Mouse (Mus musculus) lung, postnatal 0 days (tissue): ENCODE measurements around the gene Fcer1g. TPM values are rescaled to one million over a fixed set of nuclear protein-coding genes. Genes with fewer than 3 reads are reported as not detected.
"Not testable (repeated sequence)": the region's sequence is repeated elsewhere in the genome, so short reads cannot be mapped to it uniquely, and the experiment has no call there.

Source experiments
- ATAC-seq: fragments of 200-750 bp; cut with Nextera tagmentation; 2 replicates; pipeline ENCODE4 v1.8.0; 2017; ENCODE audit warnings: moderate library complexity
- DNase-seq: peaks from one replicate; pipeline ENCODE4 v3.0.0-alpha.2; 2016; ENCODE audit warnings: low spot score
- H3K27ac ChIP-seq: fragments of 300-500 bp; sonication (generic); 2 replicates; pipeline ENCODE4 v1.5.1; 2014; ENCODE audit warnings: antibody characterized with exemption, mild to moderate bottlenecking, low read length, mixed read lengths
- H3K27me3 ChIP-seq: fragments of 300-500 bp; sonication (generic); replicated peaks from 2 replicates; pipeline ENCODE4 v1.6.1; 2014; ENCODE audit warnings: low read length, mixed read lengths; ENCODE audit not compliant: insufficient read depth
- H3K36me3 ChIP-seq: fragments of 300-500 bp; sonication (generic); 2 replicates; pipeline ENCODE4 v1.6.1; 2014; ENCODE audit warnings: low read length, mixed read lengths; ENCODE audit not compliant: insufficient read depth
- H3K4me1 ChIP-seq: fragments of 300-500 bp; sonication (generic); 2 replicates; pipeline ENCODE4 v1.6.1; 2014; ENCODE audit warnings: antibody characterized with exemption, low read depth, low read length, mixed read lengths; ENCODE audit not compliant: insufficient read depth
- H3K4me2 ChIP-seq: fragments of 300-500 bp; sonication (generic); replicated peaks from 2 replicates; pipeline ENCODE4 v1.6.1; 2014; ENCODE audit warnings: low read depth, mild to moderate bottlenecking, low read length, moderate library complexity, mixed read lengths
- H3K4me3 ChIP-seq: fragments of 300-500 bp; sonication (generic); 2 replicates; pipeline ENCODE4 v1.5.1; 2014; ENCODE audit warnings: low read depth, low read length
- H3K9ac ChIP-seq: fragments of 300-500 bp; sonication (generic); replicated peaks from 2 replicates; pipeline ENCODE4 v1.6.1; 2014; ENCODE audit warnings: low read depth, mild to moderate bottlenecking
- H3K9me3 ChIP-seq: fragments of 300-500 bp; sonication (generic); 2 replicates; pipeline ENCODE4 v1.6.1; 2016; ENCODE audit warnings: low read length, mixed read lengths
- CTCF ChIP-seq: IDR thresholded peaks from 2 replicates; pipeline ENCODE4 v1.5.1; 2016; ENCODE audit warnings: antibody characterized with exemption, mild to moderate bottlenecking
- EP300 ChIP-seq: IDR thresholded peaks from 2 replicates; pipeline ENCODE4 v1.6.1; 2016; ENCODE audit warnings: antibody characterized with exemption, mild to moderate bottlenecking, control low read depth
- WGBS: fragments of 180-500 bp; shearing (Covaris S2); extraction: QIAGEN DNeasy Blood & Tissue Kit; methylation state at CpG from one replicate; pipeline ENCODE4 v1.1.7; 2014; 5-methylcytosine and 5-hydroxymethylcytosine counted together
- polyA plus RNA-seq: library from polyadenylated mRNA; unstranded; fragments of >200 nt; fragmentation: Nextera tagmentation; extraction: Ambion mirVana; gene quantifications from 2 replicates; pipeline ENCODE4 v1.2.1, GENCODE M21; 2015

The Fcer1g gene
- polyA plus RNA-seq, 1 experiment from 2014 or later, result 130 TPM

- Histone ChIP-seq H3K9ac (no peak overlapping the region), H3K4me1 (peaks cover 20% of the 10 kb centered on the region; the same call in 1 of the 2 replicates), H3K27ac (peak overlapping the region; percentile 94), H3K27me3 (no peaks in the 10 kb centered on the region), H3K36me3 (no peaks in the 10 kb centered on the region), H3K4me2 (peak overlapping the region; percentile 70), H3K9me3 (no peaks in the 10 kb centered on the region), H3K4me3 (no peak overlapping the region)
- WGBS, result 21% methylated on average over 4 of the region's 4 CpGs
- DNase-seq, result no peak
- ATAC-seq, result no peak
- TF ChIP-seq EP300 (no peak), CTCF (no peak)
Measured at GRCm38 (mm10) chr1:171247916-171248315, 13.8 kb upstream of the Fcer1g start.

GRCm38 (mm10) chr1:171247453-171247841 lies 13.3 kb upstream of the Fcer1g start:
- peak; percentile 3 for ATAC-seq
- H3K27me3 ChIP-seq, result no peaks in the 10 kb centered on the region
- H3K4me1 ChIP-seq, result peaks cover 20% of the 10 kb centered on the region; the same call in 1 of the 2 replicates
- peak overlapping the region; percentile 39 for H3K4me3 ChIP-seq
- H3K4me2 ChIP-seq, result peak overlapping the region; percentile 70
- TF ChIP-seq CTCF, result no peak
- 0 out of 2 replicates have a peak overlapping the region, but pooled peaks have one; percentile 24 for H3K9ac ChIP-seq
- DNase-seq, result no peak
- H3K27ac ChIP-seq, result peak overlapping the region; percentile 94
- H3K36me3 ChIP-seq, result no peaks in the 10 kb centered on the region
- WGBS, result 8% methylated on average over 13 of the region's 13 CpGs
- H3K9me3 ChIP-seq, result no peaks in the 10 kb centered on the region

GRCm38 (mm10) chr1:171246709-171247452 lies 12.7 kb upstream of the Fcer1g start:
- Histone ChIP-seq H3K27me3 (no peaks in the 10 kb centered on the region), H3K27ac (peak overlapping the region; percentile 94), H3K4me2 (peak overlapping the region; percentile 70), H3K9me3 (no peaks in the 10 kb centered on the region), H3K4me3 (peak overlapping the region; percentile 71), H3K4me1 (peaks cover 20% of the 10 kb centered on the region; the same call in 1 of the 2 replicates), H3K9ac (peak overlapping the region; percentile 83), H3K36me3 (no peaks in the 10 kb centered on the region)
- WGBS, result under 1% methylated on average over 40 of the region's 41 CpGs
- TF ChIP-seq CTCF (peak; percentile 91), EP300 (peak; percentile 77)
- DNase-seq (peak; percentile 99), ATAC-seq (peak; percentile 93)

GRCm38 (mm10) chr1:171245353-171245752 lies 11.2 kb upstream of the Fcer1g start:
- no peak overlapping the region for H3K27ac ChIP-seq
- TF ChIP-seq EP300 (no peak), CTCF (no peak)

GRCm38 (mm10) chr1:171241952-171242351 lies 7.8 kb upstream of the Fcer1g start:
- not testable (repeated sequence) for H3K4me3 ChIP-seq, H3K9ac ChIP-seq, H3K4me2 ChIP-seq, DNase-seq, H3K9me3 ChIP-seq, H3K27ac ChIP-seq, H3K27me3 ChIP-seq, ATAC-seq, H3K4me1 ChIP-seq
- TF ChIP-seq CTCF, result peak; percentile 16
- peaks cover 26% of the 10 kb centered on the region for H3K36me3 ChIP-seq
- 89% methylated on average over 12 of the region's 12 CpGs for WGBS

More at GRCm38 (mm10) chr1:171245353-171245752, 11.2 kb upstream of the Fcer1g start:
- Histone ChIP-seq H3K9me3 (no peaks in the 10 kb centered on the region), H3K4me3 (no peak overlapping the region), H3K9ac (no peak overlapping the region), H3K4me1 (peaks cover 18% of the 10 kb centered on the region; the same call in 1 of the 2 replicates), H3K36me3 (no peaks in the 10 kb centered on the region), H3K27me3 (no peaks in the 10 kb centered on the region), H3K4me2 (no peak overlapping the region)
- ATAC-seq, result no peak
- WGBS, result 66% methylated on average over 8 of the region's 8 CpGs
- no peak for DNase-seq

GRCm38 (mm10) chr1:171240911-171241310 lies 6.7 kb upstream of the Fcer1g start:
- Histone ChIP-seq H3K4me2 (no peak overlapping the region), H3K36me3 (peaks cover 31% of the 10 kb centered on the region), H3K4me1 (0 out of 2 replicates have a peak, but pooled peaks cover 4% of the 10 kb centered on the region), H3K9ac (no peak overlapping the region), H3K27ac (peak overlapping the region; percentile 62), H3K4me3 (no peak overlapping the region), H3K9me3 (no peaks in the 10 kb centered on the region), H3K27me3 (no peaks in the 10 kb centered on the region)
- DNase-seq (no peak), ATAC-seq (no peak)
- WGBS, result 92% methylated on average over 10 of the region's 10 CpGs
- TF ChIP-seq CTCF, result no peak
